Mouse (Mus musculus): ENCODE results near the gene Sec24d.
A peak's percentile ranks its signal among the peaks of the same experiment; 100 is the strongest.
"Not testable (repeated sequence)": the region's sequence is repeated elsewhere in the genome, so short reads cannot be mapped to it uniquely, and the experiment has no call there.

The Sec24d gene

DNA sequence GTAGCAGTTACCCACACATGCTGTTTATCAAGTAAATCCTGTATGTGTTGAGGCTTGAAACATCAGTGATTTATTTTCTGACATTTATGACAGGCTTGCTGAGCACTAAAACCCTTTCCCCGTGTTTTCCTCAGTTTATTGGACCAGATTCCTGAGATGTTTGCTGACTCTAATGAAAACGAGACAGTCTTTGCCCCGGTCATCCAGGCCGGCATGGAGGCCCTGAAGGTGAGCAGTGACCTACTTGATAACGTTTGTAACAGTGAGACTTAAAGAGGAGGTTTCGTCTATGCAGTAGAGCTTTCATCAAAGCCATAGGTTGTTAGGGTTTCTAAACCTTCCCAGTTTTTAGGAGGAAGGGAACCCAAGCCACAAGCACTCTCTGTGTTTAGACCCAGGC lies 76.4 kb downstream of the Sec24d start:
- no peak for DNase-seq

DNA sequence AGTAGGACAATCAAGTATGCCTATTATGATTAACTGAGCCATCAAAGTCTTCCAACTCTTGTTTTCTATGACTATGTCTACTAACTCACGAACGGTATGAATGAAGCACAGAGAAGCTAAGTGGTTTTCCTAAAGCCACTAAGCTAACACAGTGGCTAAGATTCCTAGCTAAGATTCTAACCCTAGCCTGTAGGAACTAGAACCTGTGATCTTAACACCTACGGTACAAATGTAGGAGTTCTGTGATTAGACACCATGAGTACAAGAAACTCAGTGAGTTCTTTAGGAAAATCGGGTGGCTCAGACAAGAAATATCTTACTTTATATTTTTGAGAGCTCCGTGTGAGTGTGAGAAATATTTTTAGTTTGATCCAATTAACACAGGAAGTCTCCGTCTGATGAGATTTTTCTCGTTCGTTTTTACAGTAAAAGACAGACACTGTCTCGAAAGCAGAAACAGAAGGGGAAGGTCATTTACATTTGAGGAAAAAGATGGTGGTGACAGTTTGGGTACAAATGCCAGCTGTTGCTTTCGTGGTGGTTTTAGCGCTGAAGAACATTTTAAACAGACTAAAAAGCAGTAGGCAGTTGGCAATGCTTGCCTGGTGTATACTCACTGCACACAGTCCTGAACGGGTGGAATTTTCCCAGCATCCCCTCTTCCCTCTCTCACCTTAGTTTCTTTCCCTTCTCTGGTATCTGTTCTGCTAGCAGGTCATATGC lies 81.0 kb downstream of the Sec24d start:
- no peak for DNase-seq

DNA sequence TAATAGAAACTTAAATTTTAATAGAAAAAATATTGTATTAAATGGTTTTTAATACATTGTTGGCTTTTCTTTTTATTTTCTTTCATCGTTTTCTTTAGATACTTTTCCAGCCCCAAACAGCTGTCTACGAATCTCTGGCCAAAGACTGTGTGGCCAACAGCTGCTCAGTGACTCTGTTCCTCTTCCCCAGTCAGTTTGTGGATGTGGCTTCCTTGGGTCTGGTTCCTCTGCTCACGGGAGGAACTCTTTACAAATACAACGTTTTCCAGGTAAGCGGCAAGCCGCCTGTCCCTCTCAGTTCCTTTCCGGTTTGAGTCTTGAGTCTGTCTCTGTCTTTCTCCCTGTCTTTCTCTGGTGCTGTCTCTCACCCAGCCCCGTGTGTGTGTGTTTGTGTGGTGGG lies 83.3 kb downstream of the Sec24d start:
- DNase-seq: no peak

DNA sequence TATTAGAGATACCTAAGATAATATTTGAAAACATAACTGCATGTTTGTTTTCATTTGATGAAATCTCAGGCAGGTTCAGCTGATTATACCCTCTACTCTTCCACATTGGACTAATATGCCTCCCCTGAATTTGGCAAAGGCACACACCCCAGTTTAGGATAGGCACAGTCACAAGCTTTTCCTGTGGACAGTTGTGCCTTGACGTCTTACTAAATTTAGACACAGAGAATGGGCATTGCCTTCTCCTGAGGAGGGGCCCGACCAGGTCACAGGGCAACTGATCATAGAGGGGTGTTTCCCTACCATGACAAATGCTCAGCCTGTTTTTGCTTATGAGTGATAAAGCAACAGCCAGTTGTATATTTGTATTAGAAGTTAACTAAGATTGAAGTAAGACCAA lies 84.3 kb downstream of the Sec24d start:
- no peak for DNase-seq

DNA sequence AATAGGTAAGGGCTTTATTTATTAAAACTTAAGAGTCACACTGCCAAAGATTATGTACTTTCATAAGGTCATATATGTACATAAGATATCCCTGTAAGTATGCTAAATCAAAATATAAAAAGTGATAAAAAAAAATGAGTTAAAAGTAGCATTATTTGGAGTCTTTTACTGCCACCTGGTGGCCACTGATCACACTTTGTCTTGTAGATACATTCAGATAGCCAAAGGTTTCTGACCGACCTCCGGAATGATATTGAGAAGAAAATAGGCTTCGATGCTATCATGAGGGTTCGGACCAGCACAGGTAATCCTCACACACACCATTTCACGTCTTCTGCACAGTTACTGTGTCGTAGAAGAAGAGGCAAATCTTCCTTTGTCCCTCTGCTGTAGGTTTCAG lies 85.9 kb downstream of the Sec24d start:
- peak; percentile 81 for DNase-seq

DNA sequence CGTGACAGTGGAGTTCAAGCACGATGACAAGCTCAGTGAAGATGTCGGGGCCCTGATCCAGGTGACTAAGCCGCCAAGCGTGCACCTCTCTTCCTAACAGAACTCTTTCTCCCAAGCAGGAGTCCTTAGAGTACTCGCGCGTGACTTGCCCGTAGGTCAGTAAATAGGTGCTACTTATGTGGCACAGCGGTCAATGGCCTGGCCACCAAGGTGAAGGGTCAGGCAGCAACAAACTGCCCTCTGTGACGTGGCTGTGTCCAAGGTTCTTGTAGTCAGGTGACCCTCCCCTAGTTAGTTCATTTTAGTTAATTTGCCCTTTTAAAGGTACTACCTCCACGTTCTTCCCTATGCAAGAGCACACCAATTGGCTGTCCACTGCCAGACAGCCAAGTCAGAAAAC lies 86.4 kb downstream of the Sec24d start:
- no peak for DNase-seq

DNA sequence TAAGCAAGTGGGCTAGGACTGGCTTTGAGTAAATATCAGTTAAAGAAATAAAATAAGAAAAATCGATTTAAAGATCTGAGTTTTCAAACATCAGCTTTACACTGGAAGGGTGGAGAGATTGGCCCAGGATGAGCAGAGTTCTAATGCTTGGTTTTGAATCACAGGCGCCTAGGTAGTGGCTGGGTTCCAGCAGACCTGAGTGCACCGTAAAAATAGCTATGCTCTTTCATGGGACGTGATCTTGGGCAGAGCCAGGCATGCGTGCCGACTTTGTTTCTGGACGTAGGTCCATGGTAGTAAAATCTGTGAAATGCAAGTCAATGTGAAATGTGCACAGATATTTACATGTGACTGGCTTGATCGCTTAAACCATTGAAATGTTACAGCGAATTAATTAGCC lies 87.1 kb downstream of the Sec24d start:
- DNase-seq: no peak

DNA sequence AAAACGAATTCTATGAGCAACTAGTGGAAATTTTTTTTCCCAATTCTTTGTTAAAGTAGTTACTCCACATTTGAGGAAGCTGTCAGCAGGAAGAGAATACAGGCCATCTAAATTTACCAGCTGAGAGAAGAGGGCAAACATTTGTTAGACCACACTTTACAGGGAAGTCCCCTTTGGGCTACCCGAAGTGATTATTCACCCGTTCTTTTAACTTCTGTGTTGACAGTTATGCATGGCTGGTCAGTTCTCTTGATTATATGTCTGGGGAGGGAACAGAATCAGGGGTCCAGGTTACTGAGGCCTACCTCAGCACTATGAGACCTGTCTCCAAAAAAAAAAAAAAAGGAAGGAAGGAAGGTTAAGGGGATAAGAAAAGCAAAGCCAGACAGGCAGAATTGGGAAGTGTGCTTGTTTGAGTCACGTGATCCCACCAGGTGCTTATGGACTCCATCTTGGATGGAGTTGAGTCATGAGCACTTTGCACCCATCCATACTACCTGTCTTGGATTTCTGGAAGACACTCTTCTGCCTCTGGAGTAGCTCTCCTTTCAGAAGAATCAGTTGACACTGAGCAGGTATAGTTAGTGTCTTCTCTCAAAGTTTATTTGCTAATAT lies 89.2 kb downstream of the Sec24d start:
- no peak for DNase-seq

DNA sequence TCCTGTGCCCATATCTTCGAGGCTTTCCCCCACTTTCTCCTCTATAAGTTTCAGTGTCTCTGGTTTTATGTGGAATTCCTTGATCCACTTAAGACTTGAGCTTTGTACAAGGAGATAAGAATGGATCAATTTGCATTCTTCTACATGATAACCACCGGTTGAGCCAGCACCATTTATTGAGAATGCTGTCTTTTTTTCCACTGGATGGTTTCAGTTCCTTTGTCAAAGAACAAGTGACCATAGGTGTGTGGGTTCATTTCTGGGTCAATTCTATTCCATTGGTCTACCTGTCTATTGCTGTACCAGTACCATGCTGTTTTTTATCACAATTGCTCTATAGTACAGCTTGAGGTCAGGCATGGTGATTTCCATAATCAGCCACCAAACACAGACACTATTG lies 99.6 kb downstream of the Sec24d start:
- DNase-seq: not testable (repeated sequence)

DNA sequence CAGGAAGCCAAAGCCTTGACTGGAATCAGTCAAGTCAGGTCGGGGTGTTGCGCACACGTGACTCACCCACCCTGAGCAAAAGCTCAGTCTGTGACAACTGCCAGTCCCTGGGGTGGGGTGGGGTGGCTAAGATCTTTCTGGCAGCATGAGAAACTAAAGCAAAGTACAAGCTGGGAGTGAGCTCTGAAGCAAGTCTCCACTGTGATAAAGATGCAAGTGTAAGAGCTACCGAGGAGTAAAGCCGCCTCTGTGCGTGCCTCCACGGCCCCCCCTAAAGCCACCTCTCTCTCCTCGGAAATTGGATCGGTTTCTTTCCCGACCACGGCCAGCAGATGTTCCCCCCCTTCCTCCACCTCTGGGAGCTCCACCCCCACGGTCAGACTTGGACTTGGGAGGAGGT lies 101.9 kb downstream of the Sec24d start:
- DNase-seq: no peak

DNA sequence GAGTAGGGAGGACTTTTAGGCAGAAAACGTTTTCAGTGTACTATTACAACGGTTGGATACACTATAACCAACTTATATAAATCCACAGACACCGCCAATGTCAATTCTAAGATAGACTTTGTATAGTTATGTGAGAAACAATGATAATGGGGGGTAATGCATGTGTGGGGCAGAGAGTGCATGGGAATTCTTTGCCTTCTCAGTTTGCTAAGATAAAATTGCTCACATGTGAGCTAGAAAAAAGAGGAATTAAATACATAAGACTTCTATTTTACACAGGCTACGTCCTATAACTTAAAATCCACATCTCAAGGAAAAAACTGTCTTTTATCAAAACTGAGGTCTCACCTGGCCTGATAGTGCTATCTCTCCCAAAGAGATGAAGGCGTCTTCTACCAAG lies 103.7 kb downstream of the Sec24d start:
- DNase-seq: no peak

DNA sequence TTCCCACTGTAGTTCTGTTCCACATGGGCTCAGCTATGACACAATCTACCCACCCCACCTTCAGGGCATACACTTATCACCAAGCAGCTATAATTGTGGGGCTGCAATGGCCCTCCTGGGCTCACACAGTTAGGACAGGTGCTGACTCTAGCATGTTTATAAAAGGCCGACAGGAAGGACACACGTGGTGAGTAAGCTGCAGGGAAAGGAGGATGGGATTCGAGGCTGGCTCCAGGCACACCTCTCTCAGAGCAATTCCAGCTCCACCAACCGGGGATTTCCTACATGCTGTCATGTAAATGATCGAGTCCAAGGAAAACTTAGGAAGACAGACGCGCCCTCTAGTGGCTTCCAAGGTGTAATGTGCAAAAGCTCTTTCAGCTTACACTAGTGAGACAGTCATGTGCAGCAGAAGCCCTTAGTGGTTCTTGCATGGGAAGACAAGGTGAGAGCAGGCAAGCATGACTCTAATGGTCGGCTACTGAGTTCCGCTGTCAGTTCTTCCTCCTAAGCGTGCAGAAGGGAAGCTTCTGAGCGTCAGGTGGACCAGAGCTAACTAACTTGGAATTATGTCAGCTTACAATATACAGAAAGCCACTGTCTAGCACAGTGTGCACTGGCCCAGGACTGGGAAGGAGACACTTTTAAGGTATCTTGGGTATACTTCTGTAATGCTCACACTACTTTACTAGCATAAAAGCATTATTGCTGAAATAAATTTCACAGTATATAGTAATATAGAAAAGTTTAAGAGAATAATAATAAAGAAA lies 104.7 kb downstream of the Sec24d start:
- peak; percentile 75 for DNase-seq

DNA sequence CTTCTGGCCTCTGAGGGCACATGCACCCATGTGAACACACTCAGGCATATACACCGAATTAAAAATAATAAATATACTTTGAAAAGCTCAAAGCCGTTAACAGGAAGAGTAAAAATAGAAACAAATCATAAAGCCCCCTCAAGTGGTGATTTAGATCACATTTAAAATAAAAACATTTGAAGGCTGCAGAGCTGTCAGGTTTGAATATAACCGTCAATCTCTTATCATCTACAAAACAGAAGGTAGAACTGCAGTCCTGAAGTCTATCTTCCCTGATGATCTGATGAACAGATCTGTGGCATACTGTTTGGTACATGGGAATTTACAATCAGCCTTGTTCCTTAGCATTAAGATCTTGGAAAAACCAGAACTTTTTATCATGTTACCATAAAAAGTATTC lies 109.3 kb downstream of the Sec24d start:
- DNase-seq: no peak

DNA sequence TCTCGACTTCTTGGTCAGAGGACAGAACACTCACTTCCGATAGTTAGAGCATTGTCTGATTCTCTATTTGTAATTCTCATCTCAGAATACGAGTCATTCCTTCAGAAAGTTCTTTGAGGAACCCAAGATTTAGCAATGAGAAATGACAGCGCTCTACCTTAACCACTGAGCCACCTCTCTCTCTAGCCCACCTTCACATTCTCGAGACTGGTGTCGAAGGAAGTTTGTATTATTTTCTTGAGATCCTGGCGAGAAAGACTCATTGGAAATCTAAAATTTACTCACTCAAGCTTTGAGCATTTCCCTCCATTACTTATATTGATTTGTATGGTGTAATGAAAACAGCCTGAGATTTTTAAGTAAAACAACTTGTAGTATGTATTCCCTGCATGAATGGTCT lies 117.2 kb downstream of the Sec24d start:
- DNase-seq: no peak

DNA sequence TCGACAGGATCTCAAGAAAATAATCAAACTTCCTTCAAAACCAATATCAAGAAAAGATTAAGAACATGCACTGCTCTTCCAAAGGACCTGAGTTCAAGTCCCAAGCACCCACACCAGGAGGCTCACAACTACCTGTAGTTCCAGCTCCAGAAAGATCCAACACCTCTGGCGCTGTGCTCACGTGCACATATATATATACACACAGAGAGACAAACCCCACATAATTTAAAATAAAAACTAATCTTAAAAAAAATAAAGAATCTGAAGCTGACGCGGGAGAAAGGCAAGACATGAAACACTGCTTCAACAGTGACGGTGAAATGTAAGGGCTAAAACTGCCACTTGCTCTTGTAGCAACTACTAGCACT lies 117.8 kb downstream of the Sec24d start:
- DNase-seq: no peak

DNA sequence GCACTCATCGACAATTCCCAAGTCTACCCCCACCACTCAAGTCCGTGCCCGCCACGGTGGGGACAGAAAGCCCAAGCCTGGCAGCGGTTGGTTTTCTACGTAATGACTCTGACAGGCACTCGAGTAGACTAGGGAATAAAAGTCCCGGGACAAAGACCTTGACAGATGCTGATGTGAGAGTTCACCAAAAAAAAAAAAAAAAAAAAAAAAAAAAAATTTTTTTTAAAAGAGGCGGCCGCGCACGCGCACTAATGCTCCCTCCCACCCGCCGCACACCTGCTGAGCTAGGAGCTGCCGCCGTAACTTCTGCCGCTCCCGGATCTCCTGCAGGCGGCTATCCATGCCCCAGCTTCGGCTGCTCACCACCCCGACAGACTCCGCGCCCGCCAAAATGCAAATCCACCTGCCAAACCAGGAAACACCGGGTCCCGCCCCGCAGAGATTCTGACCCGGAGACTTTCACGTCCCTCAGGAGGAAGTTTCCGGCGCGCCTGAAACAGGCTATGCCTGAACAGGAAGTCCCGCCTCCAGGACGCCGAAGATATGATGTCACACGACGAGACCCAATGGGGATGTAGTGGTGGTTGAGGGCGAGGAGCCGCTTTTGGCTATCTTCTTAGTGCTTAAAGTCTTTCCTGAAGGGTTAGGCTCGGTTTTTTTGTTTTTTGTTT lies 118.4 kb downstream of the Sec24d start, which contains the start of gene Mettl14:
Mettl14 (minus strand) TSS at position 623 of the 671 bp plus-strand sequence.
- peak; percentile 99 for DNase-seq

DNA sequence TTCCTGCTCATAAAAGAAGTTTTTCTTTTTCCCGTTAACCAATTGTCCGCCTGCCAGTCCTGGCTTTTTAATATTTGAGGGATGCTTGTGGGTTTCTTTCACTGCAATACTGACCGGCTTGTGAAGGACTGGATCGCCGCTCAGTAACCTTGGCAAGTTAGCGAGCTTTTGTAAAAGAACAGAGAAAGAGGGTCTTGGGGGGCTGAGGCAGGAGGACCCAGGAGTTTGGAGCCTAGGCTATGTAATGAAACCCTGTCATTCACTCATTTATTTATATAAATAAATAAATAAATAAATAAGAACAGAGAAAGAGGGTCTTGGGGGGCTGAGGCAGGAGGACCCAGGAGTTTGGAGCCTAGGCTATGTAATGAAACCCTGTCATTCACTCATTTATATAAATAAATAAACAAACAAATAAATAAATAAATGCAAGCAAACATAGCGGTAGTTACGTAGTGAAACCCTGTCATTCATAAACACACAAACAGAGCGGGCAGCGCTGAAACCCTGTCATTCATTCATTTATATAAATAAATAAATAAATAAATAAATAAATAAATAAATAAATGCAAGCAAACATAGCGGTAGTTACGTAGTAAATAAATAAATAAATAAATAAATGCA lies 119.0 kb downstream of the Sec24d start:
- not testable (repeated sequence) for DNase-seq

DNA sequence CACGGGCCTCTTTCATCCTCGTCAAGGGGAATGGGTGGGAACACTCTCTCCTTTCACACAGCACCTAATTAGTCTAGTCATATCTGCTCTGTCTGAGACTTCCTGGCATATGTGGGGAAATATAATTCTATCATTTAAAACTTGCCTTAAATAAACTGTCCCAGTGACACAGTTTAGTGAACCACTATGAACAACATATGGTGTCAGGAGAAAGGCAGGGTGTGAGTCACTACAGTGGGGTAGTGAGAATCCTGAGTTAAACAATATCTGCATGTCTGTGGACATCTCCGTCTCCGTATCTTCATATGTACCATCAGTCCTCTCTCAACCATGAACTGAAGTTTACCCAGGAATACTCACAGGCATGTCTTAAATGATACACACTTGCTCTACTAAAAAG lies 123.9 kb downstream of the Sec24d start:
- DNase-seq: no peak

DNA sequence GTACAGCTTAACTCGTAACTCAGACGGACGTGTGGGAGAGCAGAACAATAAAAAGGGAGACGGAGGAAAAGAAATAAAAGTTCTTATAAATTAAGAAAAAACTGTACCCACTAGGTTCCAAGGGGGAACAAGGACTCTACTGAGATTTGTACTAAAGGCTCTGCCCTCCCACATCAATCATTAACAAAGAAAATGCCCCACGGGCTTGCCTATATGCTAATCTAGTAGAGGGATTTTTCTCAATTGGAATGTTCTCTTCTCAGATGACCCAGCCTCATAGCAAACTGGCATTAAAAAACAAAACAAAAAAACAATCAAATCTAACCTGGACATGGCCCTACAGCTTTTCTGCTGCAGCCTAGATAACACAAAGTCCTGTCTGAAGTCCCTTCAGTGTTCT lies 128.4 kb downstream of the Sec24d start:
- no peak for DNase-seq

DNA sequence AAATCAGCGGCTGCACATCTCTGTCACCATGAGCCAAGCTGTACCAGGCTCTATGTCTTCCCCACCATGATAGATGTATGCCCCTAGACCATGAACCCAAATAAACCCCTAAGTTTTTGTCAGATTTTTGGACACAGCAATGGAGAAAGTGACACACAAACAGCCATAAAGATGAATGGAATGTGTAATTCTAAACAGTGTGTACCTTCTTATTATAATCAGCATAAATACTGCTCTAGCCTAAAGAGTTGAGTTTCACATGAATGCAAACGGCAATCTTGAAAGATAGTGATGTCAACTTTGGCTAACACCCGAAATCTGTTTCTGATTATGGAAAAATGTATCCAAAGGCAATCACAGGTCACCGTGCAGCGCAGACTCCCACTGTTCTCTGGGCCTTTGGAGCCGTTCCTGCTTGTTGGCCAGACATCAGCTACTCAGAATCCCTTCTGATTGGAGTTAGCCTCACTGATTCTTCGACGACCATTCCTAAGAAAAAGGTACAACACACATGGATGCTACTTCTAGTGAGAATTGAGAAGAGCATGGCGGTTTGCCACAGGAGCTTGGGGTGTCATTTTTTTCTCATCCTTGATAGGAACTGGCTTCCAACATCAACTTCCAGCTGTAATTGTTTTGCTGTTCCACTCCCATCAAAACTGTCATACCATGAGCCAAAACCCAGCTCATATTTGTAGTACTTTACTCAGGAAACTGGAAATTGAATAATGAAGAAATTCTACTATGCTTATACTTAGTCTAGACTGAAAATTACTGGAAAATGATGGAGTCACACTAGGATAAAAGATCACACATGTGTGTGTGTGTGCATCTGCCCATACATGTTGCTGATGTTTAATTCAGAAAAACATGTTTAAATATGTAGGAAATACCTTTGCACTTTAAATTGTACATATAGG lies 130.6 kb downstream of the Sec24d start:
- no peak for DNase-seq

DNA sequence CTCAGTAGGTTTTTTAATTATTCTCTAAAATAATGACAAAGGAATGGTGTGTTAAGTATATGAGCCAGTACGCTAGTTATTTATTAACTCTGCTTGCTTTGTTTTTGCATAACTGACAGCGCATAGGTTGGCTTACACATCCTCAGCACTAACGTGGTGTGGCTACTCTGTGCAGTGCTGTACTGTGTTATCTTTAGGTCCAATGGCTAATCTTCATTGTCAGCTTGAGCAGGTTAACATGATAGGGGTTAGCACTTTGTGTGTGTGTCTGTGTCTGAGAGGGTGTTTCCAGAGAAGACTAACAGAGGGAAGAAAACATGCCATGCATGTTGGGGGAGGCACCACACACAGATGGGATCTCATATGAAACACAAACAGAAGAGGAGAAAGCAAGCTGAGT lies 137.7 kb downstream of the Sec24d start:
- DNase-seq: no peak
